In the genomic region with DNA sequence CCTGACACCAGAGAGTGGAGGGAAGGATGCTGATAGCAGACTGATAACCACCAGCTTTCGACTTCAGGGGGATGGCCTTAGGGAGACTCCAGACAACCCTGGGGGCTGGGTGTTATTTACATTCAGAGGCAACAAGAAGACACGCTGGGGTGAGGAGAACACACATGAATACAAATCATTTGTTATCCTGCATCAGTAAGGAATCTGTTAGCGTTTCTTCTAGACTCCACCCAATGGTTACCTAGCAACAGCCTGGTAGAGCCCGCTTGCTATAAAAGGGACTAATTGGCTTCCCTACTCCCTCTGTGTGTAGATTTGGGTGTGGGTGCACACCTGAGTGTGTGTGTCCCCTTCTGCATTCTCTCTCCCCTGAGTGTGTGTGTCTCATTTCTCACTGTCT, we compare ENCODE assay signal across 15 mouse cellular contexts.
DNase-seq lines count a peak whose midpoint lies in the region; ATAC-seq and TF ChIP-seq lines count a peak whose summit lies in the region.
"Had no signal": no experiment of that assay in that cellular context is flagged by ENCODE, and none has a peak within 500 bp of the region (broad histone marks: within the 10 kb centered on the region; RNA-seq: fewer than 3 reads in every experiment).

No protein-coding gene starts in this region.

- no peak overlapping the region for H3K4me3 ChIP-seq in ES-E14 (ENCODE audit: insufficient read depth in 1 of 2, low read depth in 1 of 2, low read length in 2 of 2, poor library complexity in 1 of 2, severe bottlenecking in 1 of 2)
- no peak overlapping the region for H3K4me3 ChIP-seq in hindbrain, embryonic 14.5 days (replicated peaks; ENCODE audit: low read length)
- H3K4me3 ChIP-seq in midbrain, embryonic 16.5 days (ENCODE audit: low read depth, low read length), result no peak overlapping the region
- H3K4me3 ChIP-seq: layer of hippocampus, adult 2 months had no signal

- WGBS in hindbrain, embryonic 14.5 days, result 6% methylated on average over 4 of the region's 4 CpGs
- 9% methylated on average over 4 of the region's 4 CpGs for WGBS in midbrain, embryonic 16.5 days

- H3K9me3 ChIP-seq in ES-E14 (ENCODE audit: control insufficient read depth, insufficient read depth, low read depth, low read length), result no peaks in the 10 kb centered on the region
- H3K9me3 ChIP-seq in hindbrain, embryonic 14.5 days (ENCODE audit: control insufficient read depth, low read length), result no peaks in the 10 kb centered on the region
- no peaks in the 10 kb centered on the region for H3K9me3 ChIP-seq in midbrain, embryonic 16.5 days (replicated peaks; ENCODE audit: control insufficient read depth, low read length, poor library complexity, severe bottlenecking)

- ATAC-seq in hindbrain, embryonic 14.5 days (ENCODE audit: low FRiP score), result 0 out of 2 replicates have a peak, but pooled peaks have one; percentile 32
- peak; percentile 67 for ATAC-seq in midbrain, embryonic 16.5 days
- ATAC-seq: inflammation-experienced regulatory T-cells, adult 6 months; liver, postnatal 0 days had no signal

- DNase-seq in ES-E14 (ENCODE audit: low read depth, low spot score), result peak; percentile 53
- DNase-seq in brain, adult 2 months (ENCODE audit: low read depth, low spot score), result peak; percentile 51
- peak; percentile 34 for DNase-seq in hindbrain, embryonic 14.5 days (ENCODE audit: low spot score)
- no peak for DNase-seq in right cerebral cortex, postnatal 14 days
- DNase-seq in cerebellum, postnatal 10 days, result no peak
- DNase-seq in cerebellum, postnatal 4 days (ENCODE audit: low spot score in 2 of 2), result no peak
- DNase-seq: adrenal gland, adult 2 months; cerebellum, postnatal 36 days; heart, adult 18-20 months; liver, postnatal 0 days; lung, postnatal 4 days; right cerebral cortex, adult 18-20 months had no signal

- peaks cover 7 to 25% of the 10 kb centered on the region in 2 experiments for H3K4me1 ChIP-seq in ES-E14 (ENCODE audit: control insufficient read depth in 2 of 2, insufficient read depth in 2 of 2, low read length in 2 of 2, poor library complexity in 1 of 2)
- H3K4me1 ChIP-seq in hindbrain, embryonic 14.5 days (replicated peaks; ENCODE audit: control insufficient read depth, insufficient read depth, low read length), result peaks cover 25% of the 10 kb centered on the region
- peaks cover 17% of the 10 kb centered on the region for H3K4me1 ChIP-seq in midbrain, embryonic 16.5 days (ENCODE audit: control insufficient read depth, insufficient read depth, low read length)

- H3K4me2 ChIP-seq in hindbrain, embryonic 14.5 days (replicated peaks), result no peak overlapping the region
- no peak overlapping the region for H3K4me2 ChIP-seq in midbrain, embryonic 16.5 days (ENCODE audit: low read length)

- H3K9ac ChIP-seq in ES-E14 (ENCODE audit: insufficient read depth, low read depth, low read length, poor library complexity, severe bottlenecking), result no peak overlapping the region
- H3K9ac ChIP-seq in hindbrain, embryonic 14.5 days, result no peak overlapping the region
- H3K9ac ChIP-seq in midbrain, embryonic 16.5 days (ENCODE audit: low read depth, low read length), result no peak overlapping the region
- H3K9ac ChIP-seq: liver, postnatal 0 days had no signal

- no peak overlapping the region for H3K27ac ChIP-seq in ES-E14 (ENCODE audit: insufficient read depth, low read depth, low read length, poor library complexity, severe bottlenecking)
- no peak overlapping the region for H3K27ac ChIP-seq in hindbrain, embryonic 14.5 days
- no peak overlapping the region for H3K27ac ChIP-seq in midbrain, embryonic 16.5 days (ENCODE audit: low read length)
- H3K27ac ChIP-seq: layer of hippocampus, adult 2 months had no signal

- H3K27me3 ChIP-seq in hindbrain, embryonic 14.5 days (ENCODE audit: control insufficient read depth, insufficient read depth, low read length), result no peaks in the 10 kb centered on the region
- no peaks in the 10 kb centered on the region for H3K27me3 ChIP-seq in midbrain, embryonic 16.5 days (ENCODE audit: control insufficient read depth, insufficient read depth, low read depth, low read length)

- in situ Hi-C loops in ES-E14 (cut with MboI; ENCODE audit: low sequenced_read_pairs in 2 of 2, unreplicated experiment in 2 of 2), result no loop called here

- no peaks in the 10 kb centered on the region for H3K36me3 ChIP-seq in ES-E14 (ENCODE audit: control insufficient read depth, insufficient read depth, low read length, poor library complexity, severe bottlenecking)
- no peaks in the 10 kb centered on the region for H3K36me3 ChIP-seq in hindbrain, embryonic 14.5 days (replicated peaks; ENCODE audit: control insufficient read depth, insufficient read depth)
- H3K36me3 ChIP-seq in midbrain, embryonic 16.5 days (ENCODE audit: control insufficient read depth, insufficient read depth, low read length), result no peaks in the 10 kb centered on the region

TF ChIP-seq in ES-E14, 5 proteins besides CTCF, POLR2A, EP300 and RAD21:
- TF ChIP-seq ZC3H11A (IDR thresholded peaks at IDR 0.05; ENCODE audit: borderline replicate concordance, low read depth, low read length), result no peak
- TF ChIP-seq HCFC1 (IDR thresholded peaks at IDR 0.05; ENCODE audit: borderline replicate concordance, insufficient read depth, low read length), result no peak
- no peak for TF ChIP-seq ZNF384 (IDR thresholded peaks at IDR 0.05; ENCODE audit: low read depth, low read length)
- TF ChIP-seq CHD2 (IDR thresholded peaks at IDR 0.05; ENCODE audit: low read depth, low read length), result no peak
- TF ChIP-seq MAFK (IDR thresholded peaks at IDR 0.05; ENCODE audit: insufficient read depth, low read depth, low read length), result no peak

Comparison
In these comparisons a context has a peak if more than half of its experiments do, and no peak if none do; other contexts are left out.
1. DNase-seq: peak in ES-E14 (single experiment), brain, adult 2 months (single experiment) and hindbrain, embryonic 14.5 days (single experiment); none in right cerebral cortex, postnatal 14 days (single experiment), cerebellum, postnatal 10 days (0 of 2) and cerebellum, postnatal 4 days (0 of 2).